Mouse (Mus musculus) hindbrain, embryonic 12.5 days (tissue): ENCODE results near the gene Tmem229b. TPM values are rescaled to one million over a fixed set of nuclear protein-coding genes. Genes with fewer than 3 reads are reported as not detected.
A peak's percentile ranks its signal among the peaks of the same experiment; 100 is the strongest.
"Not testable (repeated sequence)": the region's sequence is repeated elsewhere in the genome, so short reads cannot be mapped to it uniquely, and the experiment has no call there.

ENCODE experiments used
- ATAC-seq: fragments of 200-750 bp; cut with Nextera tagmentation; 2 replicates; pipeline ENCODE4 v1.8.0; 2017; ENCODE audit warnings: moderate TSS enrichment; ENCODE audit not compliant: low FRiP score
- H3K27ac ChIP-seq: fragments of 300-500 bp; sonication (generic); 2 replicates; pipeline ENCODE4 v1.5.1; 2016; ENCODE audit warnings: mild to moderate bottlenecking
- H3K27me3 ChIP-seq: fragments of 300-500 bp; sonication (generic); 2 replicates; pipeline ENCODE4 v1.6.1; 2016; ENCODE audit warnings: mild to moderate bottlenecking
- H3K36me3 ChIP-seq: fragments of 300-500 bp; sonication (generic); 2 replicates; pipeline ENCODE4 v1.6.1; 2016; ENCODE audit warnings: mild to moderate bottlenecking
- H3K4me1 ChIP-seq: fragments of 300-500 bp; sonication (generic); 2 replicates; pipeline ENCODE4 v1.6.1; 2016
- H3K4me2 ChIP-seq: fragments of 300-500 bp; sonication (generic); replicated peaks from 2 replicates; pipeline ENCODE4 v1.6.1; 2016; ENCODE audit warnings: mild to moderate bottlenecking
- H3K4me3 ChIP-seq: fragments of 300-500 bp; sonication (generic); 2 replicates; pipeline ENCODE4 v1.5.1; 2016; ENCODE audit warnings: mild to moderate bottlenecking
- H3K9ac ChIP-seq: fragments of 300-500 bp; sonication (generic); 2 replicates; pipeline ENCODE4 v1.6.1; 2016; ENCODE audit warnings: mild to moderate bottlenecking, moderate library complexity
- H3K9me3 ChIP-seq: fragments of 300-500 bp; sonication (generic); replicated peaks from 2 replicates; pipeline ENCODE4 v1.6.1; 2016; ENCODE audit warnings: mild to moderate bottlenecking
- WGBS: fragments of 180-500 bp; shearing (Covaris S2); methylation state at CpG from one replicate; pipeline ENCODE4 v1.1.7; 2016; 5-methylcytosine and 5-hydroxymethylcytosine counted together
- polyA plus RNA-seq: library from polyadenylated mRNA; unstranded; fragments of >200 nt; fragmentation: Nextera tagmentation; extraction: Ambion mirVana; gene quantifications from 2 replicates; pipeline ENCODE4 v1.2.1, GENCODE M21; 2016

The Tmem229b gene
- polyA plus RNA-seq, 1 experiment from 2014 or later, result 23.6 TPM

DNA sequence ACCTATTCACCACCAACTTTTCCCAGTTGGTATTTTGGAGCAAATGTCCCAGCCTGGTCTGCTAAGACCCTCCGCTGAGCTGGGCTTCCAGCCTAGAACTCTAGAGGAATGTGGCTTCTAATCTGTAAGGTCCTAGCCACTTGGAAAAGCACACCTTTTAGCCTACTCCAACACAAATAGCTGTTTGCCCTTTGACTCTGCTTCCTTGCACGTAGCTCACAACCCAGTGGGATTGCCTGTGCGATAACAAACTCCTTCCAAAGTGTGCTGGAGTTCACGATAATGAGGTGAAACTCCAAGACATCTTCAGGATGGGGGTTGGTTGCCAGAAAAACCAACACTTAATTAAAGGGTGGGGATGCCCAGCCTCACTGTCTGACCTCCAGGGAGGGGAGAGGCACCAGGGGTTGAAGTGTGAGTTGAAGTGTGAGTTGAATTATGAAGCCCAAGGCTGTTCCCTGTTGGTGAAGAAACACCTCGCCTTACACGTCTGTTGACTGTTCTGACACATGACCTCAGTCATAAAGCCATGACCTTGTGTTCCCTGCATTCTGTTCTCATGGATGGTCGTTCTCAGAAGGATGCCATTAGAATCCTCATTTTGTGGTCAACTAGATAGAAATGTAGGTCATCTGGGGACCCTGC, 67.9 kb downstream of the Tmem229b start:
- Histone ChIP-seq H3K4me3 (no peak overlapping the region), H3K27ac (no peak overlapping the region), H3K4me1 (no peaks in the 10 kb centered on the region), H3K27me3 (no peaks in the 10 kb centered on the region), H3K36me3 (no peaks in the 10 kb centered on the region), H3K4me2 (no peak overlapping the region), H3K9me3 (no peaks in the 10 kb centered on the region), H3K9ac (no peak overlapping the region)
- ATAC-seq, result no peak
- WGBS, result 79% methylated on average over 7 of the region's 7 CpGs

DNA sequence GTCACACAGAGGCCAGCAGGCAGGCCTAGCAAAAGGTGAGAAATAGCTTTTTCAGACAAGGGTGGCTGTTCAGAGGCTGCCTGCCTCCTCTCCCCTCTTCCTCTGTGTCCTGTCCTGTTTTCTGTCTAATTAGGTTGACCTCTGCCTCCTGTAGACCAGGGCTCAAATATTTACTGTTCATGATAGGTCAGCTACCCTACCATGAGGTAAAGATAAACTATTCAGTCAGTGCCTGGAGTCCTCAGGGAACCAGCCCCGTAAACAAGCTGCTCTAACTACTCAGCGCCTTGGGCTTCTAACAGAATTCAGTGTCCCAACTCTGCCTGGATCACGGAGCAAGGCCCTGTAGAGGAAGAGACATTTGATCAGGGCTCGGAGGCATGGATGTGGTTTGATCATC, 70.9 kb downstream of the Tmem229b start:
- no peaks in the 10 kb centered on the region for H3K9me3 ChIP-seq
- no peak for ATAC-seq
- no peak overlapping the region for H3K4me2 ChIP-seq
- no peak overlapping the region for H3K27ac ChIP-seq
- no peak overlapping the region for H3K4me3 ChIP-seq
- H3K27me3 ChIP-seq, result no peaks in the 10 kb centered on the region
- no peaks in the 10 kb centered on the region for H3K4me1 ChIP-seq
- H3K36me3 ChIP-seq, result no peaks in the 10 kb centered on the region
- no peak overlapping the region for H3K9ac ChIP-seq
- 58% methylated on average over 4 of the region's 4 CpGs for WGBS

DNA sequence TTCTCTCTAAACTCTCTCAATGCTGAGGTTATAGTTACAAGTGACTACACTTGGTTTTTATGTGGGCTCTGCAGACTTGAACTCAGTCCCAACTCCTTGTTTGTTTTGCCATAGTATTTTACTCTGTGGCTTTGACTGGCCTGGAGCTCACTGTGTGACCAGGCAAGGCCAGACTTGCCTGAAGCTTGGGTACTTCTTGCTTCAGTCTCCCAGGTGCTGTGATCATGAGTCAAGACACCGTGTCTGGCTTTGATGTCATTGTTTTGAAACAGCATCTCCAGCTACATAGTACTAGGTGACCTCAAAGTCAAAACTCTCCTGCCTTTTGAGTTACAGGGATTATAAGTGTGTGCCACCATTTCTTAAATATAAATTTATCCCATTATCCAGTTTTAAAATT, 77.5 kb downstream of the Tmem229b start:
- no peak overlapping the region for H3K4me2 ChIP-seq
- no peaks in the 10 kb centered on the region for H3K4me1 ChIP-seq
- no peak overlapping the region for H3K4me3 ChIP-seq
- no peak for ATAC-seq
- no peaks in the 10 kb centered on the region for H3K9me3 ChIP-seq
- no peak overlapping the region for H3K9ac ChIP-seq
- H3K27me3 ChIP-seq, result no peaks in the 10 kb centered on the region
- H3K36me3 ChIP-seq, result no peaks in the 10 kb centered on the region
- 71% methylated on average over 1 of the region's 1 CpGs for WGBS
- H3K27ac ChIP-seq, result no peak overlapping the region

DNA sequence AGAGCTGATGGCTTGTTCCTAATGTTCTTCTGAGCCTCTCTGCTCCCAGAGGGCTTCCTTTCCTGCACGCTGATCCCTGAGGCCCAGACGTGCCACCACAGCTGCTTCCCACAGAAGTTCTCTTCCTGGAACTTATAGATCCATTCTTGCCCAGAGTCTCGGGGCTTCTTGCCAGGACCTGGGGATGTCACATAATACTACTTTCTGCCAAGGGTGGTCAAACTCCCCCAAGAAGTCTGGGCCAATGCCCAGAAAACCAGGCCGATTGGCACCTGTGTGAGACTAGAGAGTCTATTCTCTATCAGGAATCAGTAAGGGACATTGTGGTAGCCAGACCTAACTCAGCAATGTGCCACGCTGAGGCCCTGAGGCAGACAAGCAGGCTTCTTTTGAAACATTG, 80.1 kb downstream of the Tmem229b start:
- no peak overlapping the region for H3K9ac ChIP-seq
- no peak overlapping the region for H3K27ac ChIP-seq
- no peaks in the 10 kb centered on the region for H3K4me1 ChIP-seq
- no peak overlapping the region for H3K4me2 ChIP-seq
- no peak overlapping the region for H3K4me3 ChIP-seq
- WGBS, result 85% methylated on average over 5 of the region's 5 CpGs
- no peaks in the 10 kb centered on the region for H3K27me3 ChIP-seq
- ATAC-seq, result no peak
- no peaks in the 10 kb centered on the region for H3K36me3 ChIP-seq
- no peaks in the 10 kb centered on the region for H3K9me3 ChIP-seq

DNA sequence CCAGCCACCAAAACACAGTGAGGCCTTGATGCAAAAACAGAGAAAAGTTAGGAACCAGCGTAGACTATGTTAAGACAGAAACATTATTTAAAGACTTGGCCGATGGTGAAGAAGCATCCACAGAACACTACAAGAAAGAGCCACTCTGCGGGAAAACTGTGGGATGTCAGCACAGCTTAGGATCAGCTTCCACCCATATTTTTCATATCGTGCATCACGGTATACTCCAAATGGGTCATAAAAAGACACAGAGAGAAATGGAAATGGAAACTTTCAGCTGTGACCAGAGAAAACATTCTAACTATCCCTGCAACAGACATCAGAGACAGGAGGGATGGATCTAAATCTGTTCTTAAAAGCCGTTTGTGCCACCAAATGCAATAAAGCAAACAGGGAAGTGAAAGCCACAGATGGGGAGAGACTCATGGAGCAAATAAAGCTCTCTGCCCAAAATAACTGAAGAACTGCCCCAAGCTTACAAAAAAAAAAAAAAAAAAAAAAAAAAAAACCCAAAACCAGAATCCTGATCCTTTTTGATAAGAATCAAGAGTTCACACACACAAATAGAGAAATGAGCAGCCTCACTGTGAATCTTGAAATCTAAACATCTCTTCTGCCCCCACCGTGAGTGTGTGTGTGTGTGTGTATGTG, 83.8 kb downstream of the Tmem229b start:
- Histone ChIP-seq H3K9ac (no peak overlapping the region), H3K27me3 (no peaks in the 10 kb centered on the region), H3K36me3 (no peaks in the 10 kb centered on the region), H3K4me3 (no peak overlapping the region), H3K4me1 (0 out of 2 replicates have a peak, but pooled peaks cover 3% of the 10 kb centered on the region), H3K9me3 (no peaks in the 10 kb centered on the region), H3K4me2 (no peak overlapping the region), H3K27ac (no peak overlapping the region)
- 92% methylated on average over 7 of the region's 7 CpGs for WGBS
- no peak for ATAC-seq

DNA sequence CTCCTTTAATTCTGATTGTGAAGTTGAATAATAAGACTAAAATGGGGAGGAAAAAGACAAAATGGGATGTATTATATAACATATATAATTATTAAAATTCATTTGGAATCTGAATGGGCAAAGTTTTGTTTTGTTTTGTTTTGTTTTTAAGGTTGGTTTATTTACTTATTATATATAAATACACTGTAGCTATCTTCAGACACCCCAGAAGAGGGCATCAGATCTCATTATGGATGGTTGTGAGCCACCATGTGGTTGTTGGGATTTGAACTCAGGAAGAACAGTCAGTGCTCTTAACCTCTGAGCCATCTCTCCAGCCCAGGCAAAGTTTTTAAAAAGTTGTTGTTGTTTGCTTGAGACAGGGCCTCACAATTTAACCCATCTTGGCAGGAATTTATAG, 84.5 kb downstream of the Tmem229b start:
- H3K27me3 ChIP-seq, H3K9ac ChIP-seq, H3K4me2 ChIP-seq, H3K9me3 ChIP-seq, H3K36me3 ChIP-seq, ATAC-seq, H3K4me1 ChIP-seq, H3K27ac ChIP-seq, H3K4me3 ChIP-seq: not testable (repeated sequence)

DNA sequence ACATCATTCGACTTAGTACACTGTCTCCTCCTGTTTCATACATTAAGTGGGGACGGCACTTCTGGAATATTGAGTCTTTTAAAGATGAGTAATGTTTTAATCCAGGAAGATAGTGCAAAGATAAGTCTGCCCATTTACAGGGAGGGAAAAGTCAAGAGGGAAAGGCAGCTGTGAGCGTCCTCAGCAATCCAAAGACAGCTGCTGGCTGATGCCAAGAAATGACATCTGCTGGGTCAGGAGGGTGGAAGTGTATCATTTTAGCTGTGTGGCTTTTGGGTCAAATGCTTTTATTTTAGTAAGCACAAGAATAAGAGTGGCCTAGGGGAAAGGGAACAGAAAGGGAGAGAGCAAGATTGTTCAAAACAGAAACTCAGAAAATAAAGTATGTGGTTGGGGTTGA, 85.4 kb downstream of the Tmem229b start:
- Histone ChIP-seq H3K4me2 (no peak overlapping the region), H3K4me1 (0 out of 2 replicates have a peak, but pooled peaks cover 4% of the 10 kb centered on the region), H3K36me3 (no peaks in the 10 kb centered on the region), H3K27me3 (no peaks in the 10 kb centered on the region), H3K9me3 (no peaks in the 10 kb centered on the region), H3K4me3 (no peak overlapping the region), H3K9ac (no peak overlapping the region), H3K27ac (no peak overlapping the region)
- 82% methylated on average over 3 of the region's 3 CpGs for WGBS
- ATAC-seq, result no peak

DNA sequence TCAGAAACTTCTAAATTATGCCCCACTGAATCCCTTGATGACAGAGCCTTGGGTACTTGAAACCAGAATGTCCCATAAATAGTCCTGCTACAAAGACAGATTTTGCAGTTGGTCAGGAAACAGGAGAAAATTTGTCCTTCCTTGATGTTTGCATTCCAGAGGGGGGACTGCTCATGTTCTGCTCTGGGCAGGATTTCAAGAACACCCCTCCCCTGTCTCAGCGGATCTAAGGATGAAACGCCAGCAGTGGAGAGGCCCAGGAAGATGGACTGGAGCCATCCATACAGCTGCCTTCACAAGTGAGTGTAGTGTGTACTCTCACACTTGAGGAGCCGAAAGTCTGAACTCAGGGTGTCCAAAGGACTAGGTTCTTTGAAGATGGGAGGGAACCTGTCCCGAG, 86.0 kb downstream of the Tmem229b start:
- Histone ChIP-seq H3K4me1 (0 out of 2 replicates have a peak, but pooled peaks cover 4% of the 10 kb centered on the region), H3K27ac (no peak overlapping the region), H3K9ac (no peak overlapping the region), H3K27me3 (no peaks in the 10 kb centered on the region), H3K4me3 (no peak overlapping the region), H3K4me2 (no peak overlapping the region), H3K9me3 (no peaks in the 10 kb centered on the region), H3K36me3 (no peaks in the 10 kb centered on the region)
- ATAC-seq, result no peak
- WGBS, result 83% methylated on average over 4 of the region's 4 CpGs

DNA sequence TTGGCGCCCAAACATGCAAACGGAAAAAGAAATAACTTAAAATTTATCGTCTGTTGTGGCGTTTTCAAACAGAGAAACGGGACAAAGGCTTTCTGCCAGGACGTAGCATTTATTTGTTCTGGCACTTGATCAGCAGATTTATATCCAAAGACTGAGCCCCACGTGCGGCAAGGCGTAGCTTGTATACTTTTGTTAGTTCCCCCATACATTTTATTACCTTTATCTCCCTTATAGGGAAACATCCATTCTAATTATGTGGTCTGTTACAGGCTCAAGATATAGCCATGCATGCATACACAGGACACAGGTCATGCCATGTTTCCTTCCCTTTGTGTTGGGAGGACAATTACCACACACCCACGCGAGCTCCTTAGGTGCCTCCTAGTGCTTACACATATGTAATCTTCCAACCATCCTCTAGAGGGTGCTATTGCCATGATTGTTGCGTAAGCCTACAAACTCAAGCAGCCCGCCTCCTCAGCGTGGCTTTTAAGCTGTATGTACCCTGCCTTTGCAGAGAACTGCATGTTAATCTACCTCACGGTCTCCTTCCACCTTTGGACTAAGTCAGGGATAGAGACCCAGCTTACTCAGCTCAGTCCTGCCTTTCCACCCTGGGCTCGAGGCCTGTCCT, 88.2 kb downstream of the Tmem229b start:
- Histone ChIP-seq H3K4me3 (no peak overlapping the region), H3K36me3 (no peaks in the 10 kb centered on the region), H3K9me3 (no peaks in the 10 kb centered on the region), H3K9ac (no peak overlapping the region), H3K4me1 (0 out of 2 replicates have a peak, but pooled peaks cover 4% of the 10 kb centered on the region), H3K27me3 (peaks cover 3% of the 10 kb centered on the region; the same call in 1 of the 2 replicates), H3K4me2 (no peak overlapping the region), H3K27ac (no peak overlapping the region)
- WGBS, result 38% methylated on average over 16 of the region's 16 CpGs
- peak; percentile 73; the same call in 1 of the 2 replicates for ATAC-seq

DNA sequence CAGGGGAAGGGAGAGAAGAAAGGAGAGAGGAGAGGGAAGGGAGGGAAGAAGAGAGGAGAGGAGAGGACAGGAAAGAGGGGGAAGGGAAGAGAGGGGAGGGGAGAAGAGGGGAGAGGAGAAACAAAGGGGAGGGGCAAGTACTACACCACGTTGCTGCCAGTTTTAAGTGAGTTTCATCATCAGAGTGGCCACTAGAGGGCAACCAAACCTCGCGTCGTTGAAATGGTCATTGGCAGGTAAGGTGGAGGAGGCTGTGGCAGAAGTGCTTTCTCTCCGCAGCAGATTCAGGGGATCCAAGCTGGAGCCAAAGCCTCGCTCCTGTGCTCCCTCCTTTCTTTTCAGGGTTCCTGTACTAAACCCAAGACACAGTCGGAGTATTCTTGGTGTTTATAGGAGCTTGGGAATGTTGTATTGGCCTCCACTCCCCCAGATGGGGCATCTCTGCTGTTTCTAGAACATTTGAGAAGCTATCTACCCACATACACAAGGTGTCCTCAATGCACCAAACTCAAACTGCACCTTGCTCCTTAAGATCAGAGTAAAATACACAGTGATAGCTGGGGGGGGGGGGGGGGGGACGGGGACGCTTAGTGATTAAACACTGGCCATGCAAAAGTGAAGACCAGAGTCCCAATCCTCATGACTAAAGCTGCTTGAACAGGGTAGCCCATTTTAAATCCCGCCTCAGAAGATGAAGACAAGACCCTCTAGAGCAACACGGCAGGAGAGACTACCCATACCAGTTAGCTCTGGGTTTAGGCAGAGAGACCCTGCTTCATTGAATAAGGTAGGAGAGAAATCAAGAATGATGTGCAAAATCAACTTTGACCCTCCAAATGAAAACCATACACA, 89.0 kb downstream of the Tmem229b start:
- Histone ChIP-seq H3K9ac (no peak overlapping the region), H3K9me3 (no peaks in the 10 kb centered on the region), H3K27ac (no peak overlapping the region), H3K4me1 (0 out of 2 replicates have a peak, but pooled peaks cover 4% of the 10 kb centered on the region), H3K27me3 (peaks cover 11% of the 10 kb centered on the region), H3K4me2 (peak overlapping the region; percentile 32), H3K4me3 (no peak overlapping the region), H3K36me3 (no peaks in the 10 kb centered on the region)
- WGBS, result 18% methylated on average over 10 of the region's 11 CpGs
- peak; percentile 78 for ATAC-seq

DNA sequence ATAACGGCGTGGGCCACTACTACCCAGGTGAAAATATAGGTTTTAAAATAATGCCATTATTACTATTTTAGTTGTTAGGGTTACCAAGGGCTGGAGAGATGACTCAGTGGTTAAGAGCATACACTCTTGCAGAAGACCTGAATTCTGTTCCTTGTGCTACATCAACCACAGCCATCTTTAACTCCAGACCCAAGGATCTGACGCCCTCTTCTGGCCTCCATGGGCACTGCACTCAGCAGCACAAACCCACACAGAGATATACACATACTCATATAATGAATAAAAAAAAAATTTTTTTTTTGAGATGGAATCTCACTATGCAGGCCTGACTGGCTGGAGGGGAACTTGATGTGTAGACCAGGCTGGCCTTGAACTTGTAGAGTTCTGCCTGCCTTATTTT, 91.1 kb downstream of the Tmem229b start:
- Histone ChIP-seq H3K4me2 (no peak overlapping the region), H3K4me1 (peaks cover 13% of the 10 kb centered on the region), H3K9me3 (no peaks in the 10 kb centered on the region), H3K4me3 (no peak overlapping the region), H3K27ac (no peak overlapping the region), H3K9ac (no peak overlapping the region), H3K27me3 (peaks cover 32% of the 10 kb centered on the region), H3K36me3 (no peaks in the 10 kb centered on the region)
- 63% methylated on average over 3 of the region's 3 CpGs for WGBS
- no peak for ATAC-seq

DNA sequence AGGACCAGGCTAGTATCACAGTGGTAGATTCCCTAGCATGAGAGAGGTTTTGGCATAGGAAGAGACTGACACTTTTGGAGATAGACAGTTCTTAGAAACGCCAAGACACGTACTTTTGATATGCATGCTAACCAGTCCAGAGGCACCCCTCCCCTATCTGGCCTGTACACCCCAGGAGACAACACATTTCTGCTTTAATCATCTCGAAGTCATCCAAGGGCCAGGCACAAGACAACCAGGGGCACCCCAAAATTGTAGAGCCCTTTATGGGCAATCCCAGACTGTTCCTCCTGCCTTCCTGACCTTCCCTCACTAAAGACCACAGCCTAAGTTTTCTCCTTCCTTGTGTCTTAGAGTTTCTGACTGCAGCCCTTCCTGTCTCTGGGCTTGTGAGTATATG, 91.9 kb downstream of the Tmem229b start:
- WGBS, result 85% methylated on average over 3 of the region's 3 CpGs
- Histone ChIP-seq H3K9me3 (no peaks in the 10 kb centered on the region), H3K4me1 (peaks cover 15% of the 10 kb centered on the region), H3K27ac (no peak overlapping the region), H3K36me3 (no peaks in the 10 kb centered on the region), H3K27me3 (peaks cover 39% of the 10 kb centered on the region), H3K9ac (no peak overlapping the region), H3K4me2 (no peak overlapping the region), H3K4me3 (no peak overlapping the region)
- ATAC-seq, result no peak
